Mouse (Mus musculus) limb, embryonic 10.5 days (tissue): ENCODE measurements around the gene Cdca7. TPM values are rescaled to one million over a fixed set of nuclear protein-coding genes. Genes with fewer than 3 reads are reported as not detected.

Source experiments
- polyA plus RNA-seq: library from polyadenylated mRNA; unstranded; fragments of >200 nt; fragmentation: Nextera tagmentation; extraction: Ambion mirVana; gene quantifications from 2 replicates; pipeline ENCODE4 v1.2.1, GENCODE M21; 2016

Cdca7 gene
- polyA plus RNA-seq, 1 experiment from 2014 or later = 290 TPM

Other genes with a start within 250 kb of the Cdca7 start
- 9.9 and 10.4 TPM in 2 replicates for gene Map3k20, start 190.5 kb upstream of the Cdca7 start, polyA plus RNA-seq